Mouse (Mus musculus) B cell, adult 2 months (primary cell): ENCODE results near the gene Fbxl17.

ENCODE experiments used
- DNase-seq, 2 experiments: peaks; one replicate each; pipeline ENCODE4 v3.0.0; 2022

Gene Fbxl17

DNA sequence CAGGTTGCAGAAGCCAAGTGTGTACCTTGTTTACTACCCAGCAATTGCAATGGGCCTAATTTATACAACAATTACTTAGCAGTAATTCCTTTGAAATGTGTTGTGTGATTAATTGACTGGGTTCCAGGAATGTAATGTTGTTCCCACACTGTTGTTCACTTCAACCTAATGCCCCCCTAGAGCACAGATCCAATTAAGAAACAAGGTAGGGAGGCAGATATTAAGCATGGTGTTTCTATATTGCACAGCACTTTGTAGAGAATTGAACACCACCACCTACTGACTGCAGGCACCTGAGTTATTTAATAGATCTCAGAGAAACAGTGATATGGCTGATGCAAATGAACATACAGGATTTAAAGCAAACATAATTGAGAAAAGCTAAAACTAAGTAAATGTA is 226.9 kb downstream of the Fbxl17 start:
- no peak for DNase-seq

DNA sequence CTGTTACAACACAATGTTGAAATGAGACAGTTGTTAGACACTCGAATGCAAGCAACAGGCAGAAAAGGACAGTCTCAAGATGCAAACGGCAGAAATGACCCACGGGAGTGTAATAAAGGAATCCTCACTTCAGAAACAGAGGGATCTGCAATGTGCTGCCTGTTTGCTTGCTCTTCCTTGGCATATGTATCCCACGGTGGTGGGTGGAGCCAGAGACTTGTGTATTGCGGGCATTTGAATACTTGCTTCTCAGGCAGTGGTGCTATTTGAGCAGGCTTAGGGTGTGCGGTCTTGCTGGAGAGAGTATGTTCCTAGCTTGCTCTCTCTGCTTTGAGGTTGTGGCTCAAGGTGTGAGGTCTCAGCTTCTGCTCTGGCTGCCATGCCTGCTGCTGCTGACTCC is 228.8 kb downstream of the Fbxl17 start:
- DNase-seq, result no peak

GRCm38 (mm10) chr17:63270513-63270912 is 229.3 kb downstream of the Fbxl17 start:
- DNase-seq, result no peak

- no peak for DNase-seq
Observed at GRCm38 (mm10) chr17:63262674-63263073, 237.1 kb downstream of the Fbxl17 start.

DNA sequence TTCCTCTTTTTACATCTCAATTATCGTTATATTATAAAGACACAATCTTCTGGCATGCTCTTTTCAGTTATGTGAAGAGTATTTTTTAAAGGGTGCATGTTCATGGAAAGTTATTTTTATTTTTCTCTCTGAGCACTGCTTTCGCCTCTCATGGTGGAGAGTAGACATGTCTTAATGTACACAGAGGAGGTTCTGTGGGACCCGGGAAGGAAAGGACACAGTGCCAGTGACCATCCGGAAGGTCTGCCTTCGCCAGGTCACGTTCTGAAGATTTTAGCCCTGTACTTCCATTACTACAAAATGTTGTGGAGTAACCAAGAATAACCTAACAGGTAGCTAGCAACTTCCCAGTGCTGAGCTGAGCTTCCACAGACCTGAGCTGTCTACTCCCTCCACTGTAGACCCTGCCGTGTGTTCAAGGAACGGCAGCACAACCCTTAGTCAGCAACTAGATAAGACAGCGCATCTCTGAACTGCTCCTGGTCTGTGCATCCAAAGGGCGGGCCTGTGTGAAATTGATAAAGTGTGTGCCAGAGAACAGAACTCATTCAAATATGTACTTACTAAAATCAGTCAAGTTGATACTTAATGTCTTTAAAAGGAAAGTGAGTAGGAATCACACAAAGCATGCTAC is 238.2 kb downstream of the Fbxl17 start:
- DNase-seq, result no peak

DNA sequence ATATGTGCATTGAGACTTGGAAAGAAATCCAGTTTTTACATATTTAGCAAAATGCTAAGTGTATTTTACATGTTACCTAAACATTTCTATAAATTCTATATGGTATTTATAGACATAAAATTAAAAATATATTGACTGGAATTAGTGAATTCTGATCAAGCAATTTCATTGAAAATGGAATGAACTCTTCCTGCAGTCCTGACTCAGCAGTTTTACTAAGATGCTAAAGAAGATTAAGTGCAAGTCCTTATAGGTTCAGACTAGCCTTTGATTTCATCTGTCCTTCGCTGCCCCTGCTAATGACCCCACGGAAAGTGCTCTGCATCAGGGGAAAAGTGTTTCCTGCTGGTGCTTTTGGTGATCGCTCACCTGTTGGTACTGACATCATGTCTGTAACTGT is 240.7 kb downstream of the Fbxl17 start:
- no peak for DNase-seq

- DNase-seq, result no peak
Observed at GRCm38 (mm10) chr17:63246144-63246619, 253.6 kb downstream of the Fbxl17 start.

- no peak for DNase-seq
Observed at GRCm38 (mm10) chr17:63245472-63245871, 254.3 kb downstream of the Fbxl17 start.

GRCm38 (mm10) chr17:63242761-63243160 is 257.1 kb downstream of the Fbxl17 start:
- no peak for DNase-seq

GRCm38 (mm10) chr17:63240731-63241106 is 259.1 kb downstream of the Fbxl17 start:
- no peak for DNase-seq

GRCm38 (mm10) chr17:63240021-63240730 is 259.6 kb downstream of the Fbxl17 start:
- DNase-seq, result no peak

- DNase-seq, result no peak
Observed at GRCm38 (mm10) chr17:63236846-63237245, 263.0 kb downstream of the Fbxl17 start.

DNA sequence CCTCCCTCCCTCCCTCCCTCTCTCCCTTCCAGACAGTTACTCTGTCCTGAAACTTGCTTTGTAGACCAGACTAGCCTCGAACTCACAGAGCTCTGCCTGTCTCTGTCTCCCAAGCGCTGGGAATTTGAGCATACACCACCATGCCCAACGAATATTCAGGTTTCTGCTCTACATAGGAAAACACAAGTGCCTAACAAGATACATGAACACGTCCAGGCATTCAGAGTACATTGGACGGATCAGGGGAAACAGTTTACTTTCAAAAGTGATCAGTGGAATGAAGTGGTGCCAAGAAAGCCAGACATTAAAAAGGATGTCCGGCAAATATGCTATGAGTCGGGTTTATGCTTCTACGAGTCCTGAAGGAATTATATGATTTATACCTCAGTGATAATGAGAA is 263.6 kb downstream of the Fbxl17 start:
- no peak for DNase-seq

GRCm38 (mm10) chr17:63235821-63236220 is 264.0 kb downstream of the Fbxl17 start:
- DNase-seq, result no peak

DNA sequence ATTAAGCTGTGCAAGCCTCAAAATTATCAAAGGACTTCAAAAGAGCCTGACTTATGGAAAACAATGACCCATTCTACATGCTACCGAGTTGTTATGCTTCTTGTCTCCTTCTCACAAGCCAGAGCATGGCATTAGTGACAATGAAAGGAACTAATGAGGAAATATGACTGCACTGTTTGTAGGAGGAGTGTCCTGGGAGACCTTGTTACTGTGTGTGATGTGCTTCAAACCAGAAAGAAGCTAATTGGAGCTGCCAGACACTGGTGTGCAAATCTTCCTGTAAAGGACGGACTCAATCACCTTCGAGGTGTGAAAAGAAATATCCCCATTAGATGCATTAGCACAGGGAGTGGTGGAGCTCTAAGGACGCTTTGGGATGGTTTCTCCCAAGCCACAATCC is 270.7 kb downstream of the Fbxl17 start:
- no peak for DNase-seq

- no peak for DNase-seq
Observed at GRCm38 (mm10) chr17:63226380-63226779, 273.4 kb downstream of the Fbxl17 start.

- DNase-seq, result no peak
Observed at GRCm38 (mm10) chr17:63225959-63226358, 273.9 kb downstream of the Fbxl17 start.

DNA sequence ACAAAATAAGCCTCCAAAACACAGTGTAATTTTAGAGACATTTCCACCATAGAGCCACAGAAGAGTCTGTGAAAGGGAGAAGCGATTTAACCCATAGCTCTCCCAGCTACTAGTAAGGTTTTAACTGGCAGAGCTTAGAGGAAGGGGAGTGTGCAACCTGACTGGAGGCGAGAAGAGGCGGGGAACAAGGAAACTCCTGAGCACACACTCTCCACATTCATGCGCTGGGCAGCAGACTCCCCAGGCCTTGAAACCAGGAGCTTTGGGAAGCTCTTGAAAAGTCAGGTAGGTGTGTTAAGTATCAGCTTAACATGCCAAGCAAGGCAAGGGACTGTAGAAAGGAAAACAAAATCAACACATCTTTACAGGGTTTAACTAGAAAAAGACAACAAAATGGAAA is 276.1 kb downstream of the Fbxl17 start:
- DNase-seq, result no peak

DNA sequence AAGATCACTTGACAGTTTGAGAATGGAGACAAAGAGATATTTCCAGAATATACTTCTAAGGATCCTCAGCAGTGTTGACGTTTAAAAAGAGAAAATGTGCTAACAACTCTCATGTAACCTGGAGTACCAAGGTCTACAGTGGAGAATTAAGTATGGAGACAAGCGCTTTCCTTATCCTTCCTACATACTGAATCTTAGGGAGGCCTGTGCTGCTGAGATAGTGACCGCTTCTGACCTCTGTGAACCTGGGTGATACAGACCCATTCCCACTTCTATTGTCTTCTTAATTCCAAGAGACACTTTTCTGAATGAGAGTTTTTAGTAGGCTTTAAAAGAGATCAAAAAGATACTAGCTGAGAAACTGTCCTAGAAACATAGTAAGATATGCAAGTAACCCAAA is 278.2 kb downstream of the Fbxl17 start:
- DNase-seq, result no peak

GRCm38 (mm10) chr17:63220821-63221220 is 279.0 kb downstream of the Fbxl17 start:
- no peak for DNase-seq

GRCm38 (mm10) chr17:63217016-63217415 is 282.8 kb downstream of the Fbxl17 start:
- DNase-seq, result no peak

DNA sequence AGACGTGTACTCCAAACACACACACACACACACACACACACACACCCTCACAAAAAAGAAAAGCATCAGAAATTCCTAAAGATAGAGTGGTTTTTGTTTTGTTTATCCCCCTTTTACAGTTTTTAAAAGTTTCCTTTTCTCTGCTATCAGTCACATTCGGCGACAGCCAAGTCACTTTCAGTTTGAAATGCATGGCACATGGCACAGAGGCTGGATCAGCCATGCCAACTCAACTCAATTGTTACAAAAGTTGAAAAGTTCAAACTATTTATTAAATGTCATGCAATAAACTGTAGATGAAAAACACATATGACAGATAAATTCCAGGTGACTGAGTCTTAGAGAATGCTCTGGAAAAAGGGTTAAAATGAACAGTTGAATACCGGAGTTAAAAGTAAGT is 287.8 kb downstream of the Fbxl17 start:
- no peak for DNase-seq

DNA sequence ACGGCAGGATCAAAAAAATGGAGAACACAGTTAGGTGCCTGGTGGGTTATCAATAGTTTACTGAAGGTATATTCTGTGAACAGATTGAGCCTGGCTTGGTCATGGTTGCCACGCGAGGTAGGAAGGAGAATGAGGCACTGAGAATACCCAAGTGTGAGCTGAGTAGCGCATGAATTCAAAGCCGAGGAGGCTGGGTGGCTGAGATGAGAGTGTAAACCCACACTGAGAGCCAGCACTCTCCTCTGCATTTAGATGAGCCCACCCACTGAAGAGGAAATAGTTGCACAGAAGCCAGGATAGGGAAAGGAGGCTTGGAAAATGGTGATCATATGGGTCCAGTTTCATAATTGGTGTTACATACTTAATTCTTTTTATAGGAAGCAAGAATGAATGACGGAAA is 290.7 kb downstream of the Fbxl17 start:
- DNase-seq, result no peak

GRCm38 (mm10) chr17:63208346-63208745 is 291.5 kb downstream of the Fbxl17 start:
- DNase-seq, result no peak

DNA sequence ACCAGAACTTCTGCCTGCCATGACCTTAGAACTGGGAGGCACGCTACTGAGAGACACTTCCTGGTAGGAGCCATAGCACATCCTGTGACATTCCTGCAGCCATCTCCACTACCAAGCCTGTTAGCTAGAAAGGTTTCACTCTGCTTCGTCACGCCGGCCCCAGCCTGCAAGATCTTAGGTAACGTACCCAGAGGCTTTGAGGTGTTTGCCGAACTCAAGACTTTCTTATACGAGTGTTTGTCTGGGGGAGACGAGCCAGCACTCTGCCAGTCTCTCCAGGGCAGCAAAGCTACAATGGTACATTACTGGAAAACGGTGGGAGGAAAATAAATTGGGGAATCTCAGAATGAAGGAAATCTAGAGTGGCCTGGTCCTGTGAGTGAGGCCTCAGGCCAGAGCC is 292.1 kb downstream of the Fbxl17 start:
- DNase-seq, result no peak
